Mouse (Mus musculus): ENCODE measurements around the gene Lhx8.

DNA sequence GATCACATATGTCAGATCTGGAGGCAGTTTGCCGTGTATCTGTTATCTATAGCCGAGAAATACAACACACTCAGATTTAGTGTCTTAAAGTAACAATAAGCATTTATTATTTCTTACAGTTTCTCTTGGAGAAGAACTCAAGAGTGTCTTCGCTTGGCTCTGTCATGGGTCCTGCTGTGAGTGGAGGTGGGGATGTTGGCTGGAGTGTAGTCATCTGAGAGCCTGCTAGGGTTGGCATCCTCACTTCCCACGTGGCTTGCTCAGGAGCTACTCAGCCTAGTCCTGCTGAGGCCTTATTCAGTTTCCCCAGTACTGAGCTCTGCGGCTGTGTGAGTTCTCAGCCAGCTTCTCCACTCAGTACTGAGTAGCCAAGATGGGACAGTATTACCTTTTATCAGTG is 43.1 kb upstream of the Lhx8 start:
- no peak for TF ChIP-seq CTCF (IDR thresholded peaks at IDR 0.05; ENCODE audit: extremely low read depth, insufficient read depth, low read length)
- no peak for TF ChIP-seq POLR2A (IDR thresholded peaks at IDR 0.05; ENCODE audit: extremely low read depth, insufficient read depth, low read length)

All from cortical plate, adult 2 months (tissue).